Mouse (Mus musculus): ENCODE measurements around the gene Rtcb. TPM values are rescaled to one million over a fixed set of nuclear protein-coding genes. Genes with fewer than 3 reads are reported as not detected.

The Rtcb gene
- total and polyA plus RNA-seq, 2 experiments from 2014 or later: 103 to 163 TPM

GRCm38 (mm10) chr10:85967411-85968156 lies 10.0 kb upstream of the Rtcb start:
- Histone ChIP-seq H3K36me3 (ENCODE audit: insufficient read depth, low read length) (no peaks in the 10 kb centered on the region), H3K9me3 (ENCODE audit: low read length) (no peaks in the 10 kb centered on the region), H3K4me3 (ENCODE audit: low read depth, low read length) (no peak overlapping the region), H3K27ac (ENCODE audit: low read depth, low read length) (no peak overlapping the region), H3K27me3 (ENCODE audit: insufficient read depth, low read length) (no peaks in the 10 kb centered on the region), H3K9ac (replicated peaks; ENCODE audit: low read length, poor library complexity, severe bottlenecking) (no peak overlapping the region), H3K4me1 (ENCODE audit: insufficient read depth, low read length) (no peaks in the 10 kb centered on the region), H3K4me2 (ENCODE audit: low read depth, low read length, poor library complexity, severe bottlenecking) (no peak overlapping the region)
- WGBS: 66% methylated on average over 17 of the region's 17 CpGs
- ATAC-seq (ENCODE audit: low FRiP score) (no peak; the same call in 1 of the 2 replicates), DNase-seq (ENCODE audit: low spot score) (no peak)
- no peak for TF ChIP-seq CTCF (IDR thresholded peaks at IDR 0.05)

GRCm38 (mm10) chr10:85966476-85966875 lies 8.9 kb upstream of the Rtcb start:
- H3K4me2 ChIP-seq (ENCODE audit: low read depth, low read length, poor library complexity, severe bottlenecking): no peak overlapping the region
- TF ChIP-seq CTCF (IDR thresholded peaks at IDR 0.05): no peak
- no peak overlapping the region for H3K9ac ChIP-seq (replicated peaks; ENCODE audit: low read length, poor library complexity, severe bottlenecking)
- H3K4me3 ChIP-seq (ENCODE audit: low read depth, low read length): no peak overlapping the region
- no peaks in the 10 kb centered on the region for H3K36me3 ChIP-seq (ENCODE audit: insufficient read depth, low read length)
- no peaks in the 10 kb centered on the region for H3K27me3 ChIP-seq (ENCODE audit: insufficient read depth, low read length)
- ATAC-seq (ENCODE audit: low FRiP score) (no peak), DNase-seq (ENCODE audit: low spot score) (no peak)
- no peak overlapping the region for H3K27ac ChIP-seq (ENCODE audit: low read depth, low read length)
- no peaks in the 10 kb centered on the region for H3K4me1 ChIP-seq (ENCODE audit: insufficient read depth, low read length)
- no peaks in the 10 kb centered on the region for H3K9me3 ChIP-seq (ENCODE audit: low read length)
- 62% methylated on average over 2 of the region's 2 CpGs for WGBS

GRCm38 (mm10) chr10:85964316-85964715 lies 6.7 kb upstream of the Rtcb start:
- Histone ChIP-seq H3K4me3 (ENCODE audit: low read depth, low read length) (no peak overlapping the region), H3K4me2 (ENCODE audit: low read depth, low read length, poor library complexity, severe bottlenecking) (no peak overlapping the region), H3K36me3 (ENCODE audit: insufficient read depth, low read length) (no peaks in the 10 kb centered on the region), H3K27ac (ENCODE audit: low read depth, low read length) (no peak overlapping the region), H3K9ac (replicated peaks; ENCODE audit: low read length, poor library complexity, severe bottlenecking) (no peak overlapping the region), H3K9me3 (ENCODE audit: low read length) (no peaks in the 10 kb centered on the region), H3K27me3 (ENCODE audit: insufficient read depth, low read length) (no peaks in the 10 kb centered on the region), H3K4me1 (ENCODE audit: insufficient read depth, low read length) (no peaks in the 10 kb centered on the region)
- TF ChIP-seq CTCF (IDR thresholded peaks at IDR 0.05): no peak
- ATAC-seq (ENCODE audit: low FRiP score): no peak
- no peak for DNase-seq (ENCODE audit: low spot score)
- 89% methylated on average over 7 of the region's 7 CpGs for WGBS

GRCm38 (mm10) chr10:85962897-85963296 lies 5.3 kb upstream of the Rtcb start:
- ATAC-seq (ENCODE audit: low FRiP score) (no peak), DNase-seq (ENCODE audit: low spot score) (no peak)
- H3K9me3 ChIP-seq (ENCODE audit: low read length): no peaks in the 10 kb centered on the region
- no peak for TF ChIP-seq CTCF (IDR thresholded peaks at IDR 0.05)
- no peaks in the 10 kb centered on the region for H3K36me3 ChIP-seq (ENCODE audit: insufficient read depth, low read length)
- no peak overlapping the region for H3K4me2 ChIP-seq (ENCODE audit: low read depth, low read length, poor library complexity, severe bottlenecking)
- no peak overlapping the region for H3K27ac ChIP-seq (ENCODE audit: low read depth, low read length)
- H3K4me3 ChIP-seq (ENCODE audit: low read depth, low read length): no peak overlapping the region
- H3K27me3 ChIP-seq (ENCODE audit: insufficient read depth, low read length): no peaks in the 10 kb centered on the region
- no peak overlapping the region for H3K9ac ChIP-seq (replicated peaks; ENCODE audit: low read length, poor library complexity, severe bottlenecking)
- H3K4me1 ChIP-seq (ENCODE audit: insufficient read depth, low read length): no peaks in the 10 kb centered on the region
- 77% methylated on average over 9 of the region's 9 CpGs for WGBS

GRCm38 (mm10) chr10:85956871-85957419 lies 678 bp downstream of the Rtcb start:
- H3K4me3 ChIP-seq (ENCODE audit: low read depth, low read length): peak overlapping the region; percentile 97
- WGBS: 5% methylated on average over 20 of the region's 20 CpGs
- H3K4me2 ChIP-seq (ENCODE audit: low read depth, low read length, poor library complexity, severe bottlenecking): peak overlapping the region; percentile 77
- peak overlapping the region; percentile 90 for H3K9ac ChIP-seq (replicated peaks; ENCODE audit: low read length, poor library complexity, severe bottlenecking)
- no peak for TF ChIP-seq CTCF (IDR thresholded peaks at IDR 0.05)
- peaks cover 11% of the 10 kb centered on the region for H3K36me3 ChIP-seq (ENCODE audit: insufficient read depth, low read length)
- H3K27ac ChIP-seq (ENCODE audit: low read depth, low read length): peak overlapping the region; percentile 75
- H3K27me3 ChIP-seq (ENCODE audit: insufficient read depth, low read length): no peaks in the 10 kb centered on the region
- H3K9me3 ChIP-seq (ENCODE audit: low read length): no peaks in the 10 kb centered on the region
- H3K4me1 ChIP-seq (ENCODE audit: insufficient read depth, low read length): peaks cover 3% of the 10 kb centered on the region; the same call in 1 of the 2 replicates
- no peak for DNase-seq (ENCODE audit: low spot score)
- ATAC-seq (ENCODE audit: low FRiP score): no peak

- 79% methylated on average over 2 of the region's 2 CpGs for WGBS
- Histone ChIP-seq H3K4me1 (ENCODE audit: insufficient read depth, low read length) (peaks cover 3% of the 10 kb centered on the region; the same call in 1 of the 2 replicates), H3K4me2 (ENCODE audit: low read depth, low read length, poor library complexity, severe bottlenecking) (no peak overlapping the region), H3K9me3 (ENCODE audit: low read length) (no peaks in the 10 kb centered on the region), H3K36me3 (ENCODE audit: insufficient read depth, low read length) (peaks cover 24% of the 10 kb centered on the region), H3K4me3 (ENCODE audit: low read depth, low read length) (no peak overlapping the region), H3K9ac (replicated peaks; ENCODE audit: low read length, poor library complexity, severe bottlenecking) (no peak overlapping the region), H3K27me3 (ENCODE audit: insufficient read depth, low read length) (no peaks in the 10 kb centered on the region), H3K27ac (ENCODE audit: low read depth, low read length) (no peak overlapping the region)
- no peak for ATAC-seq (ENCODE audit: low FRiP score)
- no peak for DNase-seq (ENCODE audit: low spot score)
- no peak for TF ChIP-seq CTCF (IDR thresholded peaks at IDR 0.05)
Observed at GRCm38 (mm10) chr10:85954429-85954828, 3.2 kb downstream of the Rtcb start.

Data from midbrain, postnatal 0 days (tissue).